Comparison of ENCODE assay signal across 12 mouse cellular contexts in genomic region chr2:119408733-119409132, GRCm38 (mm10). TPM values are rescaled to one million over a fixed set of nuclear protein-coding genes. Genes with fewer than 3 reads are reported as not detected.
DNase-seq lines count a peak whose midpoint lies in the region; ATAC-seq and TF ChIP-seq lines count a peak whose summit lies in the region.
"Had no signal": no experiment of that assay in that cellular context is flagged by ENCODE, and none has a peak within 500 bp of the region (broad histone marks: within the 10 kb centered on the region; RNA-seq: fewer than 3 reads in every experiment).

No protein-coding gene starts in this region.

- H3K4me3 ChIP-seq in forebrain, embryonic 13.5 days = no peak overlapping the region
- no peak overlapping the region for H3K4me3 ChIP-seq in forebrain, embryonic 11.5 days (ENCODE audit: low read depth, low read length)
- H3K4me3 ChIP-seq in heart, embryonic 16.5 days (ENCODE audit: low read length) = no peak overlapping the region
- no peak overlapping the region for H3K4me3 ChIP-seq in layer of hippocampus, adult 2 months
- H3K4me3 ChIP-seq in neural tube, embryonic 13.5 days = no peak overlapping the region
- H3K4me3 ChIP-seq: erythroblast, embryonic 14.5 days; megakaryocyte, embryonic 14.5 days had no signal

- H3K9ac ChIP-seq in forebrain, embryonic 13.5 days = no peak overlapping the region
- H3K9ac ChIP-seq in forebrain, embryonic 11.5 days (ENCODE audit: low read length) = no peak overlapping the region
- no peak overlapping the region for H3K9ac ChIP-seq in heart, embryonic 16.5 days (ENCODE audit: low read length)
- H3K9ac ChIP-seq in neural tube, embryonic 13.5 days = no peak overlapping the region

- no peak for ATAC-seq in forebrain, embryonic 13.5 days
- no peak for ATAC-seq in forebrain, embryonic 11.5 days (replicated peaks; ENCODE audit: low FRiP score)
- ATAC-seq in heart, embryonic 16.5 days (replicated peaks; ENCODE audit: extremely low read depth, insufficient read depth, low FRiP score) = no peak
- ATAC-seq in neural tube, embryonic 13.5 days (ENCODE audit: low read depth) = no peak

- H3K4me2 ChIP-seq in forebrain, embryonic 13.5 days = no peak overlapping the region
- H3K4me2 ChIP-seq in forebrain, embryonic 11.5 days (ENCODE audit: low read depth, low read length, severe bottlenecking) = no peak overlapping the region
- H3K4me2 ChIP-seq in heart, embryonic 16.5 days (ENCODE audit: low read depth, low read length) = no peak overlapping the region
- no peak overlapping the region for H3K4me2 ChIP-seq in neural tube, embryonic 13.5 days

- TF ChIP-seq CTCF in layer of hippocampus, adult 2 months (conservative IDR thresholded peaks at IDR 0.05) = no peak

- peaks cover 4% of the 10 kb centered on the region; the same call in 1 of the 2 replicates for H3K4me1 ChIP-seq in forebrain, embryonic 13.5 days
- H3K4me1 ChIP-seq in forebrain, embryonic 11.5 days (replicated peaks; ENCODE audit: control insufficient read depth, insufficient read depth, low read length) = no peaks in the 10 kb centered on the region
- peaks cover 4% of the 10 kb centered on the region for H3K4me1 ChIP-seq in heart, embryonic 16.5 days (ENCODE audit: control insufficient read depth, insufficient read depth, low read length)
- H3K4me1 ChIP-seq in neural tube, embryonic 13.5 days (replicated peaks) = no peaks in the 10 kb centered on the region

- H3K36me3 ChIP-seq in forebrain, embryonic 13.5 days (ENCODE audit: poor library complexity, severe bottlenecking) = peaks cover 65% of the 10 kb centered on the region
- peaks cover 2% of the 10 kb centered on the region for H3K36me3 ChIP-seq in forebrain, embryonic 11.5 days (ENCODE audit: control insufficient read depth, insufficient read depth, low read length)
- H3K36me3 ChIP-seq in heart, embryonic 16.5 days (ENCODE audit: control insufficient read depth, insufficient read depth) = peaks cover 27% of the 10 kb centered on the region
- H3K36me3 ChIP-seq in neural tube, embryonic 13.5 days = peaks cover 67% of the 10 kb centered on the region

- no peak for DNase-seq in forebrain, embryonic 11.5 days (ENCODE audit: low spot score)
- DNase-seq in heart, adult 18-20 months = no peak
- DNase-seq in layer of hippocampus, adult 2 months (ENCODE audit: low spot score in 2 of 2) = no peak
- DNase-seq in layer of hippocampus, postnatal 14 days (ENCODE audit: low spot score in 2 of 2) = no peak
- DNase-seq in neural tube, embryonic 10.5 days (ENCODE audit: extremely low spot score, low spot score) = no peak
- DNase-seq: cerebellum, adult 11-12 months; retina, postnatal 1 day had no signal

- H3K27ac ChIP-seq in forebrain, embryonic 13.5 days = peak overlapping the region; percentile 57
- no peak overlapping the region for H3K27ac ChIP-seq in forebrain, embryonic 11.5 days (ENCODE audit: low read depth, low read length)
- H3K27ac ChIP-seq in heart, embryonic 16.5 days (ENCODE audit: low read length) = peak overlapping the region; percentile 79
- peak overlapping the region; percentile 73 for H3K27ac ChIP-seq in layer of hippocampus, adult 2 months
- 0 out of 2 replicates have a peak overlapping the region, but pooled peaks have one; percentile 24 for H3K27ac ChIP-seq in neural tube, embryonic 13.5 days (replicated peaks)

- no peaks in the 10 kb centered on the region for H3K27me3 ChIP-seq in forebrain, embryonic 13.5 days
- no peaks in the 10 kb centered on the region for H3K27me3 ChIP-seq in forebrain, embryonic 11.5 days (ENCODE audit: control insufficient read depth, insufficient read depth, low read length)
- H3K27me3 ChIP-seq in heart, embryonic 16.5 days (ENCODE audit: control insufficient read depth, insufficient read depth, low read length) = no peaks in the 10 kb centered on the region
- no peaks in the 10 kb centered on the region for H3K27me3 ChIP-seq in neural tube, embryonic 13.5 days
- H3K27me3 ChIP-seq: megakaryocyte, embryonic 14.5 days had no signal

- H3K9me3 ChIP-seq in forebrain, embryonic 13.5 days (replicated peaks) = no peaks in the 10 kb centered on the region
- H3K9me3 ChIP-seq in forebrain, embryonic 11.5 days (ENCODE audit: control insufficient read depth, low read length) = no peaks in the 10 kb centered on the region
- H3K9me3 ChIP-seq in heart, embryonic 16.5 days (replicated peaks; ENCODE audit: control insufficient read depth, low read length) = no peaks in the 10 kb centered on the region
- no peaks in the 10 kb centered on the region for H3K9me3 ChIP-seq in neural tube, embryonic 13.5 days
- H3K9me3 ChIP-seq: megakaryocyte, embryonic 14.5 days had no signal

RNA-seq across cellular contexts. Expression of gene Chac1, which starts 57.7 kb away (rescaled TPM):
- polyA plus RNA-seq in forebrain, embryonic 13.5 days (2015; fragmentation: Nextera tagmentation; extraction: Ambion mirVana) = 2.3 and 3.4 TPM in 2 replicates
- polyA plus RNA-seq in forebrain, embryonic 11.5 days (2014; fragmentation: Nextera tagmentation; extraction: Ambion mirVana) = 0.90 and 2.0 TPM in 2 replicates
- 0.42 and 0.50 TPM in 2 replicates for polyA plus RNA-seq in heart, embryonic 16.5 days (2015; fragmentation: Nextera tagmentation; extraction: Ambion mirVana)
- total RNA-seq in heart, adult 18-20 months (2021) = 1 to 10 TPM; 4.0 to 7.0 TPM
- 1 to 10 TPM; 6.5 to 8.9 TPM for total RNA-seq in layer of hippocampus, adult 2 months (2021)
- 1 to 10 TPM; 6.6 to 7.8 TPM for total RNA-seq in layer of hippocampus, postnatal 14 days (2021)
- polyA plus RNA-seq in neural tube, embryonic 13.5 days (2015; fragmentation: Nextera tagmentation; extraction: Ambion mirVana) = 6.2 TPM in 2 replicates
